Mouse (Mus musculus) bone marrow macrophage, adult 2 months (primary cell): ENCODE data around the gene Rsad2.

Experiments
- CTCF ChIP-seq: IDR thresholded peaks from 2 replicates; pipeline ENCODE4 v1.5.1; 2012; ENCODE audit warnings: low read depth, mild to moderate bottlenecking, low read length, moderate library complexity
- POLR2A ChIP-seq: IDR thresholded peaks from 2 replicates; pipeline ENCODE4 v1.6.1; 2012; ENCODE audit warnings: mild to moderate bottlenecking, low read depth, low read length, borderline replicate concordance

DNA sequence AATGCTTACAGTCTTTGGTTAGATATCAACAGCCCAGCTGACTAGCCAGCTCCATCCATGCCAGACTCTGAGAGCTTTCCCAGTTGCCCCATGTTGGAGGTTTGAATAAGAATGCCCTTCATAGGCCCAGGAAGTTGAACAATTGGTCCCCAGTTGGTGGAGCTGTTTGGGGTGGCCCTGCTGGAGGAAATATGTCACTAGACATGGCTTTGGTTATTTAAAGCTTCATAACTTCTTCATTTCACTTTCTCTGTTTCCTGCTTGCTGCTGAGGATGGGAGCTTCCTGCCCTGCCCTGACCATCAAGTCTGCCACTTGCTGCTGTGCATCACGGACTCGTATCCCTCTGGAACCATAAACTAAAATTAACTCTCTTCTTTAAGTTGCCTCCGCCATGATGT is 45.8 kb downstream of the Rsad2 start:
- TF ChIP-seq CTCF (no peak), POLR2A (no peak)
